ENCODE assay signal across 7 mouse cellular contexts in genomic region chr2:30590909-30591308, GRCm38 (mm10). TPM values are rescaled to one million over a fixed set of nuclear protein-coding genes. Genes with fewer than 3 reads are reported as not detected.
DNase-seq lines count a peak whose midpoint lies in the region; ATAC-seq and TF ChIP-seq lines count a peak whose summit lies in the region.

No protein-coding gene starts in this region.

- in situ Hi-C loops in ES-E14 (cut with MboI; ENCODE audit: low sequenced_read_pairs in 2 of 2, unreplicated experiment in 2 of 2): no loop called here

- H3K4me1 ChIP-seq in ES-E14 (ENCODE audit: control insufficient read depth in 2 of 2, insufficient read depth in 2 of 2, low read length in 2 of 2, poor library complexity in 1 of 2): peaks cover 1 to 22% of the 10 kb centered on the region in 2 experiments; a peak in 3 of 4 replicates
- peaks cover 46% of the 10 kb centered on the region for H3K4me1 ChIP-seq in heart, embryonic 12.5 days (replicated peaks)
- peaks cover 58% of the 10 kb centered on the region for H3K4me1 ChIP-seq in kidney, embryonic 16.5 days (ENCODE audit: insufficient read depth, low read length)

- H3K9ac ChIP-seq in ES-E14 (ENCODE audit: insufficient read depth, low read depth, low read length, poor library complexity, severe bottlenecking): no peak overlapping the region
- H3K9ac ChIP-seq in heart, embryonic 12.5 days: no peak overlapping the region
- H3K9ac ChIP-seq in kidney, embryonic 16.5 days (replicated peaks; ENCODE audit: low read length): peak overlapping the region; percentile 10; the same call in 1 of the 2 replicates

- 7% methylated on average over 3 of the region's 3 CpGs for WGBS in heart, embryonic 12.5 days
- WGBS in kidney, embryonic 16.5 days: 4% methylated on average over 3 of the region's 3 CpGs

- no peaks in the 10 kb centered on the region for H3K36me3 ChIP-seq in ES-E14 (ENCODE audit: control insufficient read depth, insufficient read depth, low read length, poor library complexity, severe bottlenecking)
- no peaks in the 10 kb centered on the region for H3K36me3 ChIP-seq in heart, embryonic 12.5 days
- H3K36me3 ChIP-seq in kidney, embryonic 16.5 days (ENCODE audit: insufficient read depth, low read length): no peaks in the 10 kb centered on the region

- no peak overlapping the region for H3K4me3 ChIP-seq in ES-E14 (ENCODE audit: insufficient read depth in 1 of 2, low read depth in 1 of 2, low read length in 2 of 2, poor library complexity in 1 of 2, severe bottlenecking in 1 of 2)
- H3K4me3 ChIP-seq in heart, embryonic 12.5 days: no peak overlapping the region
- peak overlapping the region; percentile 14; the same call in 1 of the 2 replicates for H3K4me3 ChIP-seq in kidney, embryonic 16.5 days (ENCODE audit: low read length)

- H3K9me3 ChIP-seq in ES-E14 (ENCODE audit: control insufficient read depth, insufficient read depth, low read depth, low read length): no peaks in the 10 kb centered on the region; the same call in 1 of the 2 replicates
- no peaks in the 10 kb centered on the region for H3K9me3 ChIP-seq in heart, embryonic 12.5 days (replicated peaks)
- no peaks in the 10 kb centered on the region for H3K9me3 ChIP-seq in kidney, embryonic 16.5 days (ENCODE audit: low read length)

- DNase-seq in A20 (ENCODE audit: low read depth, low spot score): peak; percentile 69
- DNase-seq in ES-E14 (ENCODE audit: low read depth, low spot score): no peak
- DNase-seq in cerebellum, postnatal 25 days: peak; percentile 47 to 63
- DNase-seq in lung, adult 18-20 months: peak; percentile 63 to 78

- H3K4me2 ChIP-seq in heart, embryonic 12.5 days: peak overlapping the region; percentile 58
- H3K4me2 ChIP-seq in kidney, embryonic 16.5 days (replicated peaks; ENCODE audit: low read depth, low read length): peak overlapping the region; percentile 43

- no peaks in the 10 kb centered on the region for H3K27me3 ChIP-seq in heart, embryonic 12.5 days (replicated peaks)
- H3K27me3 ChIP-seq in kidney, embryonic 16.5 days (ENCODE audit: insufficient read depth, low read length): no peaks in the 10 kb centered on the region

- peak; percentile 66; the same call in 1 of the 2 replicates for ATAC-seq in heart, embryonic 12.5 days (ENCODE audit: insufficient number of reproducible peaks, low FRiP score)
- ATAC-seq in kidney, embryonic 16.5 days (ENCODE audit: low FRiP score, low TSS enrichment): peak; percentile 41; the same call in 1 of the 2 replicates
- ATAC-seq in neutrophil, adult 5-6 weeks (ENCODE audit: extremely low read depth, insufficient number of reproducible peaks, low FRiP score, poor library complexity, severe bottlenecking): peak; percentile 58; the same call in 1 of the 2 replicates

- H3K27ac ChIP-seq in ES-E14 (ENCODE audit: insufficient read depth, low read depth, low read length, poor library complexity, severe bottlenecking): no peak overlapping the region
- no peak overlapping the region for H3K27ac ChIP-seq in heart, embryonic 12.5 days (ENCODE audit: poor library complexity, severe bottlenecking)
- peak overlapping the region; percentile 60; the same call in 1 of the 2 replicates for H3K27ac ChIP-seq in kidney, embryonic 16.5 days (ENCODE audit: low read length)

TF ChIP-seq in ES-E14, 5 proteins besides CTCF, POLR2A, EP300 and RAD21:
- TF ChIP-seq ZC3H11A (IDR thresholded peaks at IDR 0.05; ENCODE audit: borderline replicate concordance, low read depth, low read length) (no peak), ZNF384 (IDR thresholded peaks at IDR 0.05; ENCODE audit: low read depth, low read length) (no peak), HCFC1 (IDR thresholded peaks at IDR 0.05; ENCODE audit: borderline replicate concordance, insufficient read depth, low read length) (peak; percentile 98), CHD2 (IDR thresholded peaks at IDR 0.05; ENCODE audit: low read depth, low read length) (peak; percentile 68; the same call in 1 of the 2 replicates)

RNA-seq across cellular contexts. Expression of gene Cstad, which starts 3.9 kb away (rescaled TPM):
- 0.54 TPM in 1 of 2 replicates, not detected in the other for total RNA-seq in ES-E14 (2012; rRNA removed)
- polyA plus RNA-seq in heart, embryonic 12.5 days (2016; fragmentation: Nextera tagmentation; extraction: Ambion mirVana): 1.4 and 2.0 TPM in 2 replicates
- 1.5 and 2.5 TPM in 2 replicates for polyA plus RNA-seq in kidney, embryonic 16.5 days (2015; fragmentation: Nextera tagmentation; extraction: Ambion mirVana)
- total RNA-seq in neutrophil, adult 5-6 weeks (2017): 0.58 and 0.98 TPM in 2 replicates
